Mouse (Mus musculus): Measurements from ENCODE around the gene Tnk2. TPM values are rescaled to one million over a fixed set of nuclear protein-coding genes. Genes with fewer than 3 reads are reported as not detected.

Tnk2 gene
- polyA plus RNA-seq, 1 experiment, result 105 TPM

DNA sequence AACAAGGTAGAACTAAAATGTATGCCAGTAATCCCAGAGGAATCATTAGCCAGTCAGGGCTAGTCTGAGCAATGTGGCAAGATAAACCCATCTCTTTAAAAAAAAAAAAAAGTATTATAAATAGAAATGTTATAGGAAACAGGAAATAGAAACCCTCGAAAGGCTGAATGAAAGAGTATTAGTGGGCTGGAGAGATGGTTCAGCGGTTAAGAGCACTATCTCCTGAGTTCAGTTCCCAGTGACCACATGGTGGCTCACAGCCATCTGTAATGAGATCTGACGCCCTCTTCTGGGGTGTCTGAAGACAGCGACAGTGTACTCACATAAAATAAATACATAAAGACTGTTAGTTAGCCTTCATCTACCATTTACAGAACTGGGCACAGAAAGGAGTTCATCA lies 29.6 kb upstream of the Tnk2 start:
- H3K27ac ChIP-seq (ENCODE audit: control insufficient read depth, insufficient read depth, low read depth, low read length, poor library complexity), result no peak overlapping the region
- no peak overlapping the region for H3K4me3 ChIP-seq (replicated peaks; ENCODE audit: control insufficient read depth, low read depth, low read length)
- TF ChIP-seq CTCF (IDR thresholded peaks at IDR 0.05; ENCODE audit: control insufficient read depth, insufficient read depth, low read length) (peak; percentile 33; the same call in 1 of the 2 replicates), POLR2A (IDR thresholded peaks at IDR 0.05; ENCODE audit: borderline replicate concordance, control insufficient read depth, low read depth, low read length) (no peak)
- 11% methylated on average over 4 of the region's 4 CpGs for WGBS
- H3K4me1 ChIP-seq (ENCODE audit: control insufficient read depth, insufficient read depth, low read length), result no peaks in the 10 kb centered on the region; the same call in 1 of the 2 replicates

GRCm38 (mm10) chr16:32618946-32619345 lies 24.7 kb upstream of the Tnk2 start:
- H3K4me1 ChIP-seq (ENCODE audit: control insufficient read depth, insufficient read depth, low read length), result no peaks in the 10 kb centered on the region
- H3K27ac ChIP-seq (ENCODE audit: control insufficient read depth, insufficient read depth, low read depth, low read length, poor library complexity), result no peak overlapping the region
- TF ChIP-seq POLR2A (IDR thresholded peaks at IDR 0.05; ENCODE audit: borderline replicate concordance, control insufficient read depth, low read depth, low read length) (no peak), CTCF (IDR thresholded peaks at IDR 0.05; ENCODE audit: control insufficient read depth, insufficient read depth, low read length) (no peak)
- WGBS, result 98% methylated on average over 1 of the region's 1 CpGs
- H3K4me3 ChIP-seq (replicated peaks; ENCODE audit: control insufficient read depth, low read depth, low read length), result no peak overlapping the region

GRCm38 (mm10) chr16:32628140-32628539 lies 15.5 kb upstream of the Tnk2 start:
- Histone ChIP-seq H3K4me3 (replicated peaks; ENCODE audit: control insufficient read depth, low read depth, low read length) (no peak overlapping the region), H3K27ac (ENCODE audit: control insufficient read depth, insufficient read depth, low read depth, low read length, poor library complexity) (no peak overlapping the region), H3K4me1 (ENCODE audit: control insufficient read depth, insufficient read depth, low read length) (no peaks in the 10 kb centered on the region)
- TF ChIP-seq POLR2A (IDR thresholded peaks at IDR 0.05; ENCODE audit: borderline replicate concordance, control insufficient read depth, low read depth, low read length) (no peak), CTCF (IDR thresholded peaks at IDR 0.05; ENCODE audit: control insufficient read depth, insufficient read depth, low read length) (no peak)
- 80% methylated on average over 8 of the region's 8 CpGs for WGBS

DNA sequence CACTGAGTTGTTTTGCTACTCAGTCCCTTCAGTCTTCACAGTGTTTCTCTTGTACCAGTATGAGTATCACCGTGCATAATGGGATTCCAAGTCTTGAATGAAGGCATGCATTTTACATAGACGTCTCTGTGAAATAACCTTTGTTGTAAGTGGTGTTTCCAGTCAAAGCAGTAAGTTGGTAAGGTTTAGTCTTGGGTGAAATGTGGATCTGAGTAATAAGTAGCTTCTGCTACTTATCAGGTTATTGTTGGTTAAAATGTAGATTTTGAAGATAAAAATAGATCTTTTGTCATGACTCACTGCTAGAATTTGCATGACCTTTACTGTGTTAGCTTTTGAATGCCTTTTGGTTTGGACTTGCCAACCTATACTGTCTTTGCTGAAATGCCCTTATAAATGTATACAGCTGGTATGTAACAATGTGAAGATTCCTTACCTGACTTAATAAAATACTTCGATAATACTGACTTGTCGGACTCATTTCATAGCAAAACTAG lies 11.3 kb upstream of the Tnk2 start:
- H3K4me1 ChIP-seq (ENCODE audit: control insufficient read depth, insufficient read depth, low read length), result no peaks in the 10 kb centered on the region
- 89% methylated on average over 4 of the region's 4 CpGs for WGBS
- TF ChIP-seq POLR2A (IDR thresholded peaks at IDR 0.05; ENCODE audit: borderline replicate concordance, control insufficient read depth, low read depth, low read length), result no peak
- TF ChIP-seq CTCF (IDR thresholded peaks at IDR 0.05; ENCODE audit: control insufficient read depth, insufficient read depth, low read length), result no peak

GRCm38 (mm10) chr16:32633486-32634012 lies 10.1 kb upstream of the Tnk2 start:
- no peak overlapping the region for H3K27ac ChIP-seq (ENCODE audit: control insufficient read depth, insufficient read depth, low read depth, low read length, poor library complexity)
- WGBS, result 85% methylated on average over 4 of the region's 4 CpGs
- no peak overlapping the region for H3K4me3 ChIP-seq (replicated peaks; ENCODE audit: control insufficient read depth, low read depth, low read length)
- no peak for TF ChIP-seq CTCF (IDR thresholded peaks at IDR 0.05; ENCODE audit: control insufficient read depth, insufficient read depth, low read length)
- no peak for TF ChIP-seq POLR2A (IDR thresholded peaks at IDR 0.05; ENCODE audit: borderline replicate concordance, control insufficient read depth, low read depth, low read length)
- H3K4me1 ChIP-seq (ENCODE audit: control insufficient read depth, insufficient read depth, low read length), result no peaks in the 10 kb centered on the region

More for the DNA sequence above, 11.3 kb upstream of the Tnk2 start:
- H3K4me3 ChIP-seq (replicated peaks; ENCODE audit: control insufficient read depth, low read depth, low read length), result no peak overlapping the region
- H3K27ac ChIP-seq (ENCODE audit: control insufficient read depth, insufficient read depth, low read depth, low read length, poor library complexity), result no peak overlapping the region

DNA sequence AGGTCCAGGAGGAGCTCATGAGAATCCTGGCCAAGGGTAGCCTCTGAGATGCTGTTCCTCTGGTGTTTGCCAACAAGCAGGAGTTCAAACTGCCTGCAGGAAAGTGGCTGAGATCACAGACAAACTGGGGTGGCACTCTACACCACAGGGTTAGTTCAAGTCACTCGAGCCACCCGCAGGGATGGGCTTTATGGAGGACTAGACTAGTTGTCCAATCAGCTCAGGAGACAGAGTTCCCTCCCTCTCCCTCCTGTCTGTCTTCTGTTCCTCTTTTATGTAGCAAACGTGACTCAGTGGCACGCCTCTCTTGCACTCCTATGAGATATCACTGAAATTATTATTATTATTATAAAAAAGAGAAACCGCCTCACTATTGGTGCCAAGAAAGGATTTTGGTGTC lies 9.5 kb upstream of the Tnk2 start:
- 60% methylated on average over 5 of the region's 5 CpGs for WGBS
- Histone ChIP-seq H3K4me3 (replicated peaks; ENCODE audit: control insufficient read depth, low read depth, low read length) (no peak overlapping the region), H3K4me1 (ENCODE audit: control insufficient read depth, insufficient read depth, low read length) (no peaks in the 10 kb centered on the region), H3K27ac (ENCODE audit: control insufficient read depth, insufficient read depth, low read depth, low read length, poor library complexity) (no peak overlapping the region)
- TF ChIP-seq CTCF (IDR thresholded peaks at IDR 0.05; ENCODE audit: control insufficient read depth, insufficient read depth, low read length) (no peak), POLR2A (IDR thresholded peaks at IDR 0.05; ENCODE audit: borderline replicate concordance, control insufficient read depth, low read depth, low read length) (no peak)

DNA sequence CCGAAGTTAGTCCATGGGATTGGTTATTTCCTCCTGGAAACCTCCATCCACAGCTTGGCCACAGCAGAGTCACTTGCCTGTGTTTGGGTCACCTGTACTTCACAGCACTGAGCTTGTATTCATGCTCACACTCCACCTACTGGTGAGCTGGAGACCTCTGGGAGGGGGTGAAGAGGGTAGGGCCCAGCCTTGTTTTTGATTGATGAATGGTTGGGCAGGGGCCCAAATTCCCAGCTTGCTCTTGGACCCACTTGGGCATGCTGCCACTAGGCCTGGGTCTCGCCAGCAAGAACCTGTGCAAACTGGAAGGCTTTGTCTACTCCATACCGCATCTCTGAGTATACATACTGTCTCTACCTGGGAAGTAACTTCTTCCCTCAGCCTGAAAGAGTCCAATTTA lies 8.4 kb upstream of the Tnk2 start:
- Histone ChIP-seq H3K27ac (ENCODE audit: control insufficient read depth, insufficient read depth, low read depth, low read length, poor library complexity) (no peak overlapping the region), H3K4me3 (replicated peaks; ENCODE audit: control insufficient read depth, low read depth, low read length) (no peak overlapping the region), H3K4me1 (ENCODE audit: control insufficient read depth, insufficient read depth, low read length) (no peaks in the 10 kb centered on the region)
- WGBS, result 79% methylated on average over 3 of the region's 3 CpGs
- TF ChIP-seq POLR2A (IDR thresholded peaks at IDR 0.05; ENCODE audit: borderline replicate concordance, control insufficient read depth, low read depth, low read length) (no peak), CTCF (IDR thresholded peaks at IDR 0.05; ENCODE audit: control insufficient read depth, insufficient read depth, low read length) (peak; percentile 12; the same call in 1 of the 2 replicates)

- 65% methylated on average over 3 of the region's 3 CpGs for WGBS
- Histone ChIP-seq H3K4me3 (replicated peaks; ENCODE audit: control insufficient read depth, low read depth, low read length) (no peak overlapping the region), H3K4me1 (ENCODE audit: control insufficient read depth, insufficient read depth, low read length) (no peaks in the 10 kb centered on the region), H3K27ac (ENCODE audit: control insufficient read depth, insufficient read depth, low read depth, low read length, poor library complexity) (no peak overlapping the region)
- TF ChIP-seq CTCF (IDR thresholded peaks at IDR 0.05; ENCODE audit: control insufficient read depth, insufficient read depth, low read length), result no peak
- no peak for TF ChIP-seq POLR2A (IDR thresholded peaks at IDR 0.05; ENCODE audit: borderline replicate concordance, control insufficient read depth, low read depth, low read length)
Observed at GRCm38 (mm10) chr16:32636331-32636730, 7.3 kb upstream of the Tnk2 start.

All from bone marrow, adult 2 months (tissue).